Mouse (Mus musculus) mouse trophoblast stem cell (cell line): ENCODE results near the gene Map2k7.

ENCODE experiments used
- in situ Hi-C, 2 experiments: fragments of 300-500 bp; cut with MseI, MboI; formaldehyde crosslinking; loops; 2 replicates in 1 of 2; 3 replicates in 1 of 2; pipeline ENCODE4 v1.15.1; 2025

Gene Map2k7

DNA sequence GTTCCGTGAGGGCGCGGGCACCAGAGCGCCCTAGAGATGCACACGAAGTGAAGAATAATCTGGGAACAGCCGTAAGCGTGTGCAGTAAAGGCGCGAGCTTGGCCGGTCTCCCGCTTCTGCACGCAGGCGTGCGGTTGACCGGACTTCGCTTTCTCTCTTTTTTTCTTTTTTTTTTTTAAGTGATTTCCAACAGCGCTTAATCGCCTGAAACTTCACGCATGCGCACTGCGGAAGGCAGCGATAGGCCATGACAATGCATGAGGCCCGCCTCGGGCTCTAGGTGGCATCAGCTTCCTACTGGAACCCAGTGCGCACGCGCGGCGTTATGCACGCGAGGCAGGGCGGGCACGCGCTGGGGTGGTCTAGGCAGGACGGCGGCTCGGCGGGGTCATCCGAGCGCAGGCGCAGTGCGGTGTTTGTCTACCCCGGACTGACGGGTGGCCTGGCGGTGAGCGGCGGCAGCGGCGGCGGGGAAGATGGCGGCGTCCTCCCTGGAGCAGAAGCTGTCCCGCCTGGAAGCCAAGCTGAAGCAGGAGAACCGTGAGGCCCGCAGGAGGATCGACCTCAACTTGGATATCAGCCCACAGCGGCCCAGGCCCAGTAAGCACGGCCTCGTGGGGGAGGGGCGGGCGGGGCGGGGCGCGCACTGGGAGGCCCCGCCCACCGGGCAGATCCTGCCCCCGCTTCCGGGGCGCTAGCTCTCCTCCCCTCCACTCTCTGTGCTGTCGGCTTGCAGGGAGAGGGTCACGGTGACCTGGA lies at the start of gene Map2k7, which contains the start of gene Gm49320:
Gene Map2k7, plus strand, starts transcription at position 307 of the 759 bp plus-strand sequence.
Gene Gm49320, plus strand, starts transcription at position 432 of the 759 bp plus-strand sequence.
- in situ Hi-C loops = no loop called here

DNA sequence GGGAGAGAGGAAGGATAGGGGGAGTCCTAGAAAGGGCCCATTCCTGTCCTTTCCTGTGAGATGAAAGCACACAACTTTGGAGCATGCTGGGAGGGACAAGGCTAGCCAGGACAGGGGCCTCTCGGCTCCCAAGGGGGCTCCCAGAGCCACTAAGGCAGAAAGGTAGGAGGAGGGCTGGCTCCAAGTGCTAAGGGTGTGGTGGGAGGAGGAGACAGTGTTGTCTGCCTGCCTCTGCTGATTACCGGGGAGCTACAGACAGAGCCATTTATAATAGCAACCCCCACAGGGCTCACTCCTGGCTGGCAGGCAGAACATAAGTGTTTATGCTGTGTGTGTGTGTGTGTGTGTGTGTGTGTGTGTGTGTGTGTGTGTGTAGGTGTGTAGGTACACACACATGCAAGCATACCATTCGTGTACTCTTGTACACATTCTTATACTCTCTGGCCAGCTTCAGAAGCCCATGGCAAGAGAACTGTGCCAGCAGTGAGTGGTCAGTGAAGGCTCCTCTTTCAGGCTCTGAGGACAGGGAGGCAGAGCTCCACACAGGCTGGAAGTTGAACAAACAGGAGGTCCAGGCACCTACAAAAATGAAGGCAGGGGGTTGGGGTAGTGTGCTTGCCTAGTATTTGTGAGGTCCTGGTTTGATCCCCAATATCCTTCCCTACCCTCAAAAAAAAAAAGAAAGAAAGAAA lies 49.4 kb upstream of the Map2k7 start:
- in situ Hi-C loops = no loop called here

DNA sequence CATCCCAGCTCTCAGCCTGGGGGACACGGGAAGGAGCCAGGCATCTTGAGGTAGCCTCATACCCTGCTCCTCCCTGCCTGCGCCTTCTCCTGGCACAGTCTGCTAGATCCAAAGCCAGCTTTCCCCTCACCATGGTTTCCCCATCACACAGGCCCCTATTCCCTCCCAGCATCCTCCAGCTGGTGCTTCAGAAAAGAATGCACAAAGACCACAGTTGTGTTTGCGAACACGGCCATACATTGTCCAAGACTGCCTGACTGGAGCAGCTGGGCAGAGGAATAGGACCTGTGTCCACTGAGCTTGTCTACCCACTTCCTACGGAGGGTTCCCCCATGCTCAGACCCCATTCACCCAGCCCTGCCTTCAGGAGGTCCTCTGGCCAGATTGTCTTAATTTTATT lies 46.2 kb upstream of the Map2k7 start:
- in situ Hi-C loops = no loop called here

- in situ Hi-C loops = no loop called here
Observed at GRCm38 (mm10) chr8:4192807-4193587, 45.5 kb upstream of the Map2k7 start.

- in situ Hi-C loops = no loop called here
Observed at GRCm38 (mm10) chr8:4193588-4193894, 45.0 kb upstream of the Map2k7 start.

- in situ Hi-C loops = no loop called here
Observed at GRCm38 (mm10) chr8:4201321-4201720, 37.2 kb upstream of the Map2k7 start.

GRCm38 (mm10) chr8:4205246-4206123 lies 33.1 kb upstream of the Map2k7 start:
- in situ Hi-C loops = no loop called here

GRCm38 (mm10) chr8:4206182-4207015 lies 32.1 kb upstream of the Map2k7 start:
- in situ Hi-C loops = no loop called here

- in situ Hi-C loops = no loop called here
Observed at GRCm38 (mm10) chr8:4207016-4207350, 31.6 kb upstream of the Map2k7 start.

DNA sequence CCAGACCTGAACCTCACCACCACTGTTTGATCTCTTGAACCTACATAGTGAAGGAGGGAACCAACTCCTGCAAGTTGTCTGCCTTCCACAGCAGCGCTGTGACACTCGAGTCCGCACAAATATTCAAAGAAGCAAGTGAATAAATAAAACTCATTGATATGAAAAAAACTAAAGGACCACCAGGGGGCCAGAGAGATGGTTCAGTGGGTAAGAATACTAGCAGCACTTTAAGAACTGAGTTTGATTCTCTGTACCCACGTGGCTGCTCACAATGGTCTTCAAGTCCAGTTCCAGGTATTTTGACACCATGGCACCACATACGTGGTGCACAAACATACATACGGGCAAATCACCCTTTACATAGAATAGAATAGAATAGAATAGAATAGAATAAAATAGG lies 27.4 kb upstream of the Map2k7 start:
- in situ Hi-C loops = no loop called here

DNA sequence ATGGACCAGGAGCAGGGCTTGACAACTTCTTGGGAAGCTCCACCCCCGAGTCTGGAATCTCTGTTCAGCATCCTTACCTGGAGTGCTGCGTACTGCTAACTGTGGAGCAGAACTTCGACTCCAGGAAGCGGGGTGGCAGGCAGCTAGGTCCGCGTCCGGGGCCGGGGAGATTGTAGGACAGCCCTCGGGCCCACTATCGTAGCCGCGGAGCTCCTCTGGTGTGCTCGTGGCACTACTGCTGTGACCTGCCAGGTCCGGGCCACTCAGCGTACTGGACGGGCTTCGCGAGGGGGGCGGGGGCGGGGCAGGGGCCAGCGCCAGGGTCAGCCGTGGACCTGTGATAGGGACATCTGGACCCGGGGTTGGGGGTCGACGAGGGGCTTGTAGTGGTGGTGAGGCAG lies 25.7 kb upstream of the Map2k7 start:
- in situ Hi-C loops = no loop called here

DNA sequence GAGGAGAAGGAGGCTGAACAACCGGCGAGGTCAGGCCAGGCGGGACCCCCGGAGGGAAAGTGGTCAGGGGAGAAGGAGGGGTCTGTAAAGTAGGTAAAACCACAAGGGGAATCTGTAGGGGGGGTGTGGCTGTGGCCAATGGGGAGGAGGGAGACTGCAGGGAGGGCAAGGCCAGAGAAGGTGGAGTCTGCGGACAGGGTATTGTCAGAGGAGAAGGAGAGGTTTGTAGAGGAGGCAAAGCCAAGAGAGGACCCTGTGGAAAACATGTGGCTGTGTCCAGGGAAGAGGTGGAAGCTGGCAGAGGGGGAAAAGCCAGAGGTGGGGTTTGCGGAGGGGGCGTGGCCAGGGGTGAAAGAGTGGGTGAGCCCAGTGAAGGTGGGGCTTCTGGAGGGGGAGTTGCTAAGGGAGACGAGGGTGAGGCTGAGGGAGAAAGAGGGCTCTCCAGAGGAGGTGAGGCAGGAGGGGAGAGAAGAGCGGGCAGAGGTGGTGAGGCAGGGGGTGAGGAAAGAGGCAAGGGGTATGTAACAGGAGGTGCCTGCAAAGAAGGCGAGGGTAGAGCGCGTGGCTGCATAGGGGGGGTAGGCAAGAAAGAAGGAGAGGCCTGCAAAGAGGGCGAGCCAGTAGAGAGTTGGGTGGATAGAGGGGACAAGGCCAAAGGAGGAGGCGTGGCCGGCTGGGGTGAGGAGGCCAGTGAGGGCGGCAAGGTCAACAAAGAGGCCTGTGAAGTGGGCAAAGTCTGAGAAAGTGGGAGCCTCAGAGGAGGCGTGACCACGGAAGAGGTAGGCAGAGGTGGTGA lies 25.1 kb upstream of the Map2k7 start:
- in situ Hi-C loops = no loop called here

GRCm38 (mm10) chr8:4214006-4214980 lies 24.2 kb upstream of the Map2k7 start:
- in situ Hi-C loops = no loop called here

GRCm38 (mm10) chr8:4216296-4216695 lies 22.2 kb upstream of the Map2k7 start:
- in situ Hi-C loops = no loop called here

GRCm38 (mm10) chr8:4216791-4217621 lies 21.5 kb upstream of the Map2k7 start, which contains the start of gene Prr36:
Gene Prr36, minus strand, starts transcription at chr8:4217459.
- in situ Hi-C loops = no loop called here

GRCm38 (mm10) chr8:4219617-4220016 lies 18.9 kb upstream of the Map2k7 start:
- in situ Hi-C loops = no loop called here

GRCm38 (mm10) chr8:4222059-4222458 lies 16.5 kb upstream of the Map2k7 start:
- in situ Hi-C loops = no loop called here

DNA sequence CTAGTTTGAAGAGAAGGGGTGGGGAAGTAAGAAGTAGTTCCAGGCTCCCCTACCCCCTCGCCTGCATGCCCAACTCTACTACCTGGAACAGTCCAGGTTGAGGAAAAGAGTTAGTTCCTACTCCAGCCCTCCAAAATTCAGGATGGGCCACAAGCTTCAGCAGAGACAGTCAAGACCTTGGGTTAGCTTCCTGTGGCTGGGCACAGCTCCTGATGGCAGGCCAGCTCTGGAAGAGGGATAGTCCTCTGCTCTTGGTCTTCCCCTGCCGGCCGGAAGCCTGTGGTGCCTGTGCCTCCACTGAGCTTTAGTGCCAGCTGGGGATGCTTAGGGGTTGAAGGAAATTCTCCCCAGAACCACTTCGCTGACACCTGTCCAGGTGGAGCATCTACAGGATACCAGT lies 12.2 kb upstream of the Map2k7 start:
- in situ Hi-C loops = no loop called here
